Mouse (Mus musculus) megakaryocyte, embryonic 14.5 days (primary cell): Measurements from ENCODE around the gene Eif4b. TPM values are rescaled to one million over a fixed set of nuclear protein-coding genes. Genes with fewer than 3 reads are reported as not detected.
A peak's percentile ranks its signal among the peaks of the same experiment; 100 is the strongest.

Experiments
- H3K27me3 ChIP-seq: replicated peaks from 2 replicates; pipeline ENCODE3; 2012; ENCODE audit warnings: inconsistent platforms
- H3K36me3 ChIP-seq: replicated peaks from 2 replicates; pipeline ENCODE3; 2012; ENCODE audit warnings: low read length, inconsistent platforms, mixed read lengths
- H3K4me1 ChIP-seq: 2 replicates; pipeline ENCODE4 v1.6.1; 2012; ENCODE audit warnings: inconsistent platforms
- H3K4me3 ChIP-seq: replicated peaks from 2 replicates; pipeline ENCODE3; 2012; ENCODE audit warnings: moderate library complexity, mild to moderate bottlenecking, inconsistent platforms
- H3K9me3 ChIP-seq: 2 replicates; pipeline ENCODE4 v1.6.1; 2012; ENCODE audit warnings: inconsistent platforms
- FLI1 ChIP-seq: IDR thresholded peaks from 2 replicates; pipeline ENCODE4 v1.6.1; 2012; ENCODE audit warnings: low read length, inconsistent platforms, mixed read lengths
- GATA1 ChIP-seq: IDR thresholded peaks from 3 replicates; pipeline ENCODE4 v1.6.1; 2012; ENCODE audit warnings: mixed read lengths, low read length, inconsistent platforms, borderline replicate concordance
- polyA plus RNA-seq: library from polyadenylated mRNA; stranded (reverse); fragments of >175 nt; gene quantifications from 2 replicates; pipeline ENCODE4 v1.2.3, GENCODE M21; 2012; ENCODE audit warnings: low replicate concordance; ENCODE audit not compliant: insufficient read depth

Gene Eif4b
- polyA plus RNA-seq, 1 experiment = 102 TPM

DNA sequence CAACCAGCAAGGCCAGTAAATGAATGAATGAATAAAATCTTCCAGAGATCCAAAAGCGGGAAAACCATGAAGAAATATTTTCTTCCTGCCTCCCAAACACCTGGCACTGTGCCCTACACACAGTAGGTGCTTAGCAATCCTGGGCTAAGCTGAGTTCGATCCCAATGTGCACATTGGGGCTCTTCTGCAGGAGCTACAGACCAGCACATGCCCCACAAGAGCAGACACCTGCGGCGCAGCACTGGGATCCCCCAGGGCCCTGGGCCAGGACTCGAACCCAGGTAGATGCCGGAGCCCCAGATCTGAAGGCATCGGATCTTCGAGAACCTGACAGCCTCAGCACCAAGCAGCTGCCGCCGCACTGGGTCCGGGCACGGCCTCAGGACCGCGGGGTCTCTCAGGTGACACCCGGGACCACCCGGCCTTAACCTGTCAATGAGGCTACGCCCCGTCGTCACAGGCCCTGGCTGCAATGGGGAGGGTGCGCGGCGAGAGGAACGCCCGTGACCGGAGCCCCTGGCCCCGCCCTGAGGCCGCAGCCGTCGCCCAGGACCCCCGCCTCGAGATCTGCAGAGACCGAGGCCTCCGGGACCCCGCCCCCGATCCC is 62.1 kb downstream of the Eif4b start:
- Histone ChIP-seq H3K4me3 (peak overlapping the region; percentile 97), H3K36me3 (peaks cover 31% of the 10 kb centered on the region), H3K27me3 (no peaks in the 10 kb centered on the region), H3K9me3 (no peaks in the 10 kb centered on the region), H3K4me1 (peaks cover 26% of the 10 kb centered on the region)
- TF ChIP-seq GATA1 = no peak
- TF ChIP-seq FLI1 = no peak

DNA sequence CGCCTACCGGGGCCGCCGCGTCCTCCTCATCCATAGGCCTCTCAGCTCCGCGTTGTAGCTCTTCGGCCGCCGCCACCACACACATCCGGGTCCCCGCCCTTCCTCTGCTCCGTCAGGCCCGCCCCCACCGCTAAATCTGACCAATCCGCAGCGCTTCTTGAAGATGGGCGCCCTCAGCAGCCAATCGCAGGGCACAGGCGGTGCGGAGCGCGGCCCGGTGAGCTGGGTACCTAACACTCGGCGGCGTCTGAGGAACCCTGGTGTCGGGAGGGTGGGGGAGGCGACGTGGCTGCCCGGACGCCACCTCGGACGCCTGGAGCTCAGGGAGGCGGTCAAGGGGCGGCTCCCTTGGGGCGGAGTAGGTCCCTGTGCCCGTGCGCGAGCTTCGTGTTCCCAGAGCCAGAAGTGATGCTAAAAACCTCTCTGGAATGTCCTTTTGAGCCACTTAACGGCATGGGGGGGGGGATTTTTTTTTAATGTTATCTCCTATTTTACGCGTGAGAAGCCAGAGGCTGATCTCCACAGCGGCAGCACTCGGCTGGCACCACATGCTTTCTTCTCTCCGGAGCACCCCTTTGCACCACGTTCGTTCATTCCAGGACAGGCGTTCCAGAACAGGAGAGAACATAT is 62.7 kb downstream of the Eif4b start, which contains the start of gene Spryd3:
TSS of gene Spryd3 (minus strand) at position 106 of the 630 bp plus-strand sequence.
- Histone ChIP-seq H3K36me3 (peaks cover 24% of the 10 kb centered on the region), H3K9me3 (no peaks in the 10 kb centered on the region), H3K4me3 (peak within 1 kb of the TSS; percentile 97), H3K4me1 (peaks cover 26% of the 10 kb centered on the region), H3K27me3 (no peaks in the 10 kb centered on the region)
- TF ChIP-seq FLI1 (no peak), GATA1 (no peak)

DNA sequence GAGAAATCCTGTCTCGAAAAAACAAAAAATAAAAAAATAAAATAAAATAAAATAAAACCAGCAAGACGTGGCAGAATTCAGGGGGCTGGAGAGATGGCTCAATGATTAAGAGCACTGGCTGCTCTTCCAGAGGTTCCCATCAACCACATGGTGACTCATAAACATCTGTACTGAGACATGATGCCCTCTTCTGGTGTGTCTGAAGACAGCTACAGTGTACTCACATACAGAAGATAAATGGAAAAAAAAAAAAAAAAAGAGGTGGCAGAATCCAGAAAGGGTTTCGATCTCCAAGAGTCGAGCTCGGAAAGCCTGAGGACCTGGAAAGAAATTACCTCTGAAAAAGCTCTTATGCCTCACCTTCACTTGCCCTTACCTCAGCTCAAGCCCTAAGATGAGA is 67.5 kb downstream of the Eif4b start:
- Histone ChIP-seq H3K27me3 (peaks cover 42% of the 10 kb centered on the region), H3K4me1 (peaks cover 39% of the 10 kb centered on the region), H3K36me3 (no peaks in the 10 kb centered on the region), H3K9me3 (no peaks in the 10 kb centered on the region), H3K4me3 (no peak overlapping the region)
- no peak for TF ChIP-seq FLI1
- TF ChIP-seq GATA1 = no peak

DNA sequence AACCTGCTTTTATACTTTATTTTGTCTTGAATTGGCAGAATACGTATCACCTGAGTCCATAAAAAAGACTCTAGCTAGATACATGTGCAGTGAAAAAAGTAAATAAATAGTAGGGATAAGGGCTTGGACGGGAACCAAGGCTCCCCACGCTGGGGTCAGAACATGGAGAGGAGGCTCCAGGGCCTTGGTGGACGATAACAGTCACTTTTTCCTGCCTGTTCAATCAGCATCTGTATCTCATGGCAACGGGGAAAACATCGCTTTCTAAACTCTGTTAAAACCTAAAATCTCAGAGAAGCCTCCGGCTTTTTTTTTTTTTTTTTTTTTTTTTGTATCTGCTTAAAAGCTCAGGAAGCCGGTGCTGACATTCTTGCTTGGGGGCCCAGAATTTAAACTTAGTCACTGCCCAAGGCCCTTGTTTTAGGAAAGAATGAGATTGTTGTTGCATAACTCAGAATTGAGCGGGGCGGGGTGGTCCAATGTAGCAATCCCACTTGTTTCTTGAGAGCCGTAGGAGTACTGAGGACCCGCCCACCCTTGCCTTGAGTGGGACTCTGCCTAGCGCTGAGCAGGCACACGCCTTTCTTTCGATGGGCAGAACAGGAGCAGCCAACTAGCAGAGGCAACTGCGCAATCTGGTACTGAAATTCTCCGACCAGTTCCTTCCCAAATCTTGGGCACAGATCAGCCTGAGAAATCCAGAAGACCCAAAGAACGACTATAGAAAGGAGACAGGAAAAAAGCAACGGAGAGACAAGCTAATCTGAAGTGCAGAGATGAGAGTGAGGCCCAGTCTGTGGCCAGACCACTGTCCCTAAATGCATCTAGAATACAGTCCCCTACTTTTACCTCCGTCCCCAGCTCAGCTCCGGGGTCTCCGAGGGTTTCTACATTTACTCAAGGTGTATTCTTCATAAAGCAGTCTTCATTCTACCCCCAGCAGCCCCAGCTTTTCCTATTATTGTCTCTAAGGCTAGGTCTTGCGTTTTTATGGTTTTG is 69.6 kb downstream of the Eif4b start:
- Histone ChIP-seq H3K27me3 (peaks cover 43% of the 10 kb centered on the region), H3K4me1 (peaks cover 45% of the 10 kb centered on the region), H3K36me3 (no peaks in the 10 kb centered on the region), H3K9me3 (no peaks in the 10 kb centered on the region), H3K4me3 (no peak overlapping the region)
- no peak for TF ChIP-seq FLI1

DNA sequence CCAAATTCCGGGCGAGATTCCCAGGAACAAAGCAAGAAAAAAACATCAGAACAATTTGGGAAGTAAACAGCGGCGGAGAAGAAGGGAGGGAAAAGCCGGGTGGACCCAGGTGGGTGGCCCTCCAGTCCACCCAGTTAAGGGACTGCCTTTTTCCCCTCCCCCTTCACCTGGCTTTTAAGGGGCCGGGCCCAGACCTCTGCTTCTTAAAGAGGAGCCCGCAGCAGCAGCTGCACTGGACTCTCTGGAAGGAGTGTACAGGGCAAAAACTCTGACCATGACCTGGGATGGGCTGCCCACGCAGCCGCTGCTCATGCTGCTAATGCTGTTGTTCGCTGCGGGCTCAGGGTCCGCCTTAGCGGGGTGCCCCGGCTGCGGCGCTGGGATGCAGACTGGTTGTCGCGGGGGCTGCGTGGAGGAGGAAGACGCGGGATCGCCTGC is 70.7 kb downstream of the Eif4b start, which contains the start of gene Igfbp6:
TSS of gene Igfbp6 (plus strand) at position 89 of the 438 bp plus-strand sequence.
- Histone ChIP-seq H3K4me1 (peaks cover 54% of the 10 kb centered on the region), H3K27me3 (peaks cover 43% of the 10 kb centered on the region), H3K9me3 (no peaks in the 10 kb centered on the region), H3K4me3 (no peak within 1 kb of the TSS), H3K36me3 (no peaks in the 10 kb centered on the region)
- TF ChIP-seq FLI1 (no peak), GATA1 (no peak)

DNA sequence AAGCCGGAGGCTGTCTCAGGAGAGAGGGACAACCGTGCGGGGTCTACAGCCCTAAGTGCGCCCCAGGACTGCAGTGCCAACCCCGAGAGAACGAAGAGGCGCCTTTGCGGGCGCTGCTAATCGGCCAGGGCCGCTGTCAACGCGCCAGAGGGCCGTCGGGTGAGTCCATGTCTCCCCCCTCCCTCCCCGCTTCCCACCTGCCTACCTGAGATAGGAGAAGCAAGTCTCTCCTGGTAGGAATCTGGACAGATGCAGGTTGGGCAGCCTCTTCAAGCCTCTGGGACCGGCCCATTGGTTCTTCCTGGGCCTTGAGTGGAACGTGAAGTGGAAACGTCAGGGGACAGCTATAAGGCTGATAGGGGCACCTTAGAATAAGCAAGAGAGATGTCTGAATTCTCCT is 71.2 kb downstream of the Eif4b start:
- H3K4me3 ChIP-seq = no peak overlapping the region
- no peaks in the 10 kb centered on the region for H3K36me3 ChIP-seq
- peaks cover 43% of the 10 kb centered on the region for H3K27me3 ChIP-seq
- no peaks in the 10 kb centered on the region for H3K9me3 ChIP-seq
- TF ChIP-seq FLI1 (no peak), GATA1 (no peak)
- H3K4me1 ChIP-seq = peaks cover 59% of the 10 kb centered on the region

DNA sequence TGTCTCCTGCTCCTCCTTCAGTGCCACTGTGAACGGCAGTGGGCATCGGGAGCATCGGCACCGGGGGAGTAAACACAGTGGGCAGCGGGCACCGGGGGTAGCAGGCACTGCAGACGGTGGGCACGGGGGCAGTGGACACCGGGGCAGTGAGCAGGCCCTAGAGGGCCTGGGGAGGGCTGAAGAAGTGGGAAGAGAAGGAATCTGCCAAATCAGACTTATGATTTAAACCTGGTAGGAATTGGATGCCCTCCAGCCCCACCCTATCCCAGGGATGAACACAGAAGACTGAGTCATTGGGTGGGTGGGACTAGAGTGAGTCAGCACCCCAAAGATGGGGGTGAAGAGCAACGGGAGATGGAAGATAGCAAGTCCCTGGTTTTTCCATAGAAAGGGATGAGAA is 71.8 kb downstream of the Eif4b start:
- TF ChIP-seq GATA1 (no peak), FLI1 (no peak)
- H3K9me3 ChIP-seq = no peaks in the 10 kb centered on the region
- H3K27me3 ChIP-seq = peaks cover 43% of the 10 kb centered on the region
- no peak overlapping the region for H3K4me3 ChIP-seq
- H3K4me1 ChIP-seq = peaks cover 65% of the 10 kb centered on the region
- H3K36me3 ChIP-seq = no peaks in the 10 kb centered on the region

DNA sequence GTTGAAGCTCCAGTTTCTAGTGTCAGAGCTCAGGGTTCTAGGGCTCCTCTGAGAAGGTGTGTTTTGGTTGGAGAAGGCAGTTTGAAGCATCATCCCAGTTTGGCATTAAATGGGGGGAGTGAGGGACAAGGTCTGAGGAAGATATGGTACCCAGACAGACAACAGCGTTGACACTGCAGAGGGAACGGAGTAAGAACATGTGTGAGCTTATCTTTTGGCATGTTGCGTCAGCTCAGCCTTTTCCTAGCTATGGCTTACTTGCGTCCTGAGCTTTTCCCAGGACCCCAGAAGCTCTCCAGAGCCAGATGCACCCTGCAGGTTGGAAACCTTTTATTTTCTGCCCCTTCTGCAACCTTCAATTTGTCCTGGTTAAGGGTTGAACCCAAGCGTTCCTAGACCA is 72.5 kb downstream of the Eif4b start:
- Histone ChIP-seq H3K9me3 (no peaks in the 10 kb centered on the region), H3K4me1 (peaks cover 72% of the 10 kb centered on the region), H3K4me3 (no peak overlapping the region), H3K36me3 (no peaks in the 10 kb centered on the region), H3K27me3 (peaks cover 43% of the 10 kb centered on the region)
- no peak for TF ChIP-seq FLI1
- TF ChIP-seq GATA1 = no peak

Other genes starting within 250 kb of the Eif4b start
- not detected in 2 replicates for gene Krt1, start 223.0 kb upstream of the Eif4b start, polyA plus RNA-seq
- not detected in 2 replicates for gene Krt77, start 204.1 kb upstream of the Eif4b start, polyA plus RNA-seq
- not detected in 2 replicates for gene Krt76, start 180.9 kb upstream of the Eif4b start, polyA plus RNA-seq
- gene Krt4, start 149.0 kb upstream of the Eif4b start, polyA plus RNA-seq = not detected in 2 replicates
- gene Krt79, start 133.4 kb upstream of the Eif4b start, polyA plus RNA-seq = not detected in 2 replicates
- gene Krt78, start 119.5 kb upstream of the Eif4b start, polyA plus RNA-seq = not detected in 2 replicates
- not detected in 2 replicates for gene Krt8, start 69.3 kb upstream of the Eif4b start, polyA plus RNA-seq
- 0.06 TPM in 1 of 2 replicates, not detected in the other for gene Krt18, start 45.6 kb upstream of the Eif4b start, polyA plus RNA-seq
- 0.43 TPM in 1 of 2 replicates, not detected in the other for gene Tns2, start 26.6 kb downstream of the Eif4b start, polyA plus RNA-seq
- 9.5 and 25.9 TPM in 2 replicates for gene Spryd3, start 62.5 kb downstream of the Eif4b start, polyA plus RNA-seq
- gene Igfbp6, start 70.6 kb downstream of the Eif4b start, polyA plus RNA-seq = 1.2 TPM in 1 of 2 replicates, not detected in the other
- 0.76 and 3.6 TPM in 2 replicates for gene Soat2, start 76.8 kb downstream of the Eif4b start, polyA plus RNA-seq
- gene Zfp740, start 129.5 kb downstream of the Eif4b start, polyA plus RNA-seq = 2.5 and 3.8 TPM in 2 replicates
- gene Csad, start 131.0 kb downstream of the Eif4b start, polyA plus RNA-seq = 13.8 and 14.5 TPM in 2 replicates
- 1.9 and 19.9 TPM in 2 replicates for gene Itgb7, start 158.2 kb downstream of the Eif4b start, polyA plus RNA-seq
- gene Rarg, start 183.7 kb downstream of the Eif4b start, polyA plus RNA-seq = 68.7 and 69.9 TPM in 2 replicates
- gene Gm9918, start 196.8 kb downstream of the Eif4b start, polyA plus RNA-seq = not detected in 2 replicates
- gene Mfsd5, start 205.7 kb downstream of the Eif4b start, polyA plus RNA-seq = 72.6 and 109 TPM in 2 replicates
- 7.5 and 12.3 TPM in 2 replicates for gene Espl1, start 222.5 kb downstream of the Eif4b start, polyA plus RNA-seq